ENCODE assay signal across 1 mouse cellular context in the genomic region with DNA sequence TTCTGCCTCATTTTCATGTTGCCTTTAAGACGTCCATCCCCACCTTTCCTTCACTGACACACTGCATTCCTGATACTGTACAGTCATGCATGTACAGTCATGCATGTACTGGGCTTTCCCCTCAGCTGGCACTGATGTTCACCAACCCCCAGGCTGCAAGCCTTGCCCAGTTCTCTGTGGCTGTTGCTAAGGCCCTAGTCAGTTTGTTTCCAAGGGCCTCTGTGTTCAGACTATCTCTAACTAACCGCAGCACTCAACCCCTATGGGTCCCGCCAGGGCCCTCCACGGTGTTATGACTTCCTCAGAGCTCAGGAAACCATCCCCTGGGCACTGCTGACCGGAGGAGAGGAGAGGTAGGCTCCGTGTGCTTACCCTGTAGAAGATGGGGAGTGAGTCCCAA.
TF ChIP-seq lines count a peak whose summit lies in the region.

No protein-coding gene starts in this region.

TF ChIP-seq in CH12.LX, 34 proteins besides CTCF, POLR2A, EP300 and RAD21 (continued from another document):
- TF ChIP-seq SMC3 (IDR thresholded peaks at IDR 0.05; ENCODE audit: low read depth, low read length): no peak
- peak; percentile 58; the same call in 1 of the 2 replicates for TF ChIP-seq SIN3A (IDR thresholded peaks at IDR 0.05; ENCODE audit: low read length)
- no peak for TF ChIP-seq MYC (IDR thresholded peaks at IDR 0.05; ENCODE audit: low read depth, low read length)
- TF ChIP-seq USF2 (conservative IDR thresholded peaks at IDR 0.05; ENCODE audit: low read depth, low read length): no peak
- TF ChIP-seq CHD2 (IDR thresholded peaks at IDR 0.05; ENCODE audit: low read length): peak; percentile 53
- TF ChIP-seq E2F4 (IDR thresholded peaks at IDR 0.05; ENCODE audit: insufficient replicate concordance, low read depth, low read length): no peak
- peak; percentile 65; the same call in 1 of the 2 replicates for TF ChIP-seq CHD1 (IDR thresholded peaks at IDR 0.05; ENCODE audit: low read depth, low read length)
